Mouse (Mus musculus): ENCODE results near the gene Bcl2l13. TPM values are rescaled to one million over a fixed set of nuclear protein-coding genes. Genes with fewer than 3 reads are reported as not detected.

The Bcl2l13 gene
- polyA plus RNA-seq, 1 experiment from 2014 or later, result 49.6 TPM

GRCm38 (mm10) chr6:120940446-120941083 is 104.6 kb downstream of the Bcl2l13 start:
- Histone ChIP-seq H3K9ac (no peak overlapping the region), H3K4me2 (no peak overlapping the region), H3K27ac (no peak overlapping the region), H3K27me3 (no peaks in the 10 kb centered on the region), H3K9me3 (no peaks in the 10 kb centered on the region), H3K4me1 (peaks cover 4% of the 10 kb centered on the region; the same call in 1 of the 2 replicates), H3K4me3 (replicated peaks) (no peak overlapping the region), H3K36me3 (replicated peaks) (no peaks in the 10 kb centered on the region)
- 90% methylated on average over 7 of the region's 7 CpGs for WGBS
- ATAC-seq (ENCODE audit: low FRiP score), result no peak

DNA sequence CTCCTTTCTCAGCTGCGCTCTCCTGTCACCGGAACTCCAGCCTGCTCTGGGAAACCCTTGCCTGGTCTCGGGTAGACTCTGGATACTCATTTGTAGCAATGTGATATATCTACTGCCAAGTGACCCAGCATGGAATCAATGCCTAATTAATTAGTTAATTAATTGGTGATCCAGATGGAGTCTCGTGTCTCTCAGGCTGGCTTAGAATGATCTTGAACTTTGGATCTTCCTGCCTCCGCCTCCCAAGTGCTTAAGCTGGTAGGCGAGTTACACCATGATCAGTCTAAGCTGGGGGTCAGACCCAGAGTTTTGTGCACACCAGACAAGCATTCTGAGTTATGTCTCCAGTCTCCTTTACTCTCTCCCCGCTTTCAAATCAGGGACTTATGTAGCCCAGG is 105.1 kb downstream of the Bcl2l13 start:
- Histone ChIP-seq H3K4me2 (no peak overlapping the region), H3K27me3 (no peaks in the 10 kb centered on the region), H3K4me1 (peaks cover 4% of the 10 kb centered on the region; the same call in 1 of the 2 replicates), H3K36me3 (replicated peaks) (0 out of 2 replicates have a peak, but pooled peaks cover 3% of the 10 kb centered on the region), H3K4me3 (replicated peaks) (no peak overlapping the region), H3K9me3 (no peaks in the 10 kb centered on the region), H3K27ac (no peak overlapping the region), H3K9ac (no peak overlapping the region)
- ATAC-seq (ENCODE audit: low FRiP score), result no peak
- 78% methylated on average over 7 of the region's 7 CpGs for WGBS

DNA sequence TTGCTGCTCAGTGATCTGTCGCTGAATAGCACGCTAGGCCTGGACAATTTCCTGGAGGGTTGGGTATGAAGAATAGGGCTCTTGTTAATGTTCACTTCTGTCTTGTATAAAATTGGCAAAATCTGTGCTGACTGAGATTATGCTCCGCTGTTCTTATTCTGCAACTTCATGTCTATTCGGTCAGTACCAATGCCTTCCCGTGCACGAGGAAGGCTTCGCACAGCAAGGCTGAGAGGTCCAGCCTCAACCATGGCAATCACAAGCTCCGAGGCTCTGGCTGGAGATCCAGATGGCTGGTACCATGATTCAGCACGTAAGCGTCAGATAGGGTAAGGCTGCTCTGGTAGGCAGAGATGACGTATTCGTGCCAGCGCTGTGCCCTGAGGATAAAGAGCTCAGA is 105.6 kb downstream of the Bcl2l13 start:
- Histone ChIP-seq H3K4me2 (no peak overlapping the region), H3K4me1 (peaks cover 4% of the 10 kb centered on the region; the same call in 1 of the 2 replicates), H3K27ac (no peak overlapping the region), H3K9ac (no peak overlapping the region), H3K9me3 (no peaks in the 10 kb centered on the region), H3K27me3 (no peaks in the 10 kb centered on the region), H3K4me3 (replicated peaks) (no peak overlapping the region), H3K36me3 (replicated peaks) (0 out of 2 replicates have a peak, but pooled peaks cover 3% of the 10 kb centered on the region)
- ATAC-seq (ENCODE audit: low FRiP score), result no peak
- 93% methylated on average over 13 of the region's 13 CpGs for WGBS

Small RNA genes lying within 50 kb of the gene (microRNA-seq; reads per million reads assigned to microRNA genes)
- gene Gm25193, result not detected

Other genes starting within 250 kb of the Bcl2l13 start
- gene Cecr2, start 169.8 kb upstream of the Bcl2l13 start, polyA plus RNA-seq (2016; fragmentation: Nextera tagmentation; extraction: Ambion mirVana), result 12.7 and 13.6 TPM in 2 replicates
- 0.60 and 0.77 TPM in 2 replicates for gene Slc25a18, start 62.6 kb upstream of the Bcl2l13 start, polyA plus RNA-seq (2016; fragmentation: Nextera tagmentation; extraction: Ambion mirVana)
- gene Atp6v1e1, start 13.4 kb upstream of the Bcl2l13 start, polyA plus RNA-seq (2016; fragmentation: Nextera tagmentation; extraction: Ambion mirVana), result 146 and 154 TPM in 2 replicates
- gene Bid, start 80.6 kb downstream of the Bcl2l13 start, polyA plus RNA-seq (2016; fragmentation: Nextera tagmentation; extraction: Ambion mirVana), result 15.3 and 15.6 TPM in 2 replicates

All from forebrain, embryonic 12.5 days (tissue).